Mouse (Mus musculus) forebrain, embryonic 16.5 days (tissue): ENCODE measurements around the gene Zfp560. TPM values are rescaled to one million over a fixed set of nuclear protein-coding genes. Genes with fewer than 3 reads are reported as not detected.
"Not testable (repeated sequence)": the region's sequence is repeated elsewhere in the genome, so short reads cannot be mapped to it uniquely, and the experiment has no call there.

Source experiments
- ATAC-seq: fragments of 200-750 bp; cut with Nextera tagmentation; 2 replicates; pipeline ENCODE4 v1.8.0; 2017; ENCODE audit warnings: mild to moderate bottlenecking, moderate library complexity
- H3K27ac ChIP-seq: fragments of 300-500 bp; sonication (generic); 2 replicates; pipeline ENCODE4 v1.5.1; 2014; ENCODE audit warnings: low read length, control low read depth
- H3K27me3 ChIP-seq: fragments of 300-500 bp; sonication (generic); replicated peaks from 2 replicates; pipeline ENCODE4 v1.6.1; 2014; ENCODE audit warnings: low read length; ENCODE audit not compliant: control insufficient read depth, insufficient read depth
- H3K36me3 ChIP-seq: fragments of 300-500 bp; sonication (generic); 2 replicates; pipeline ENCODE4 v1.6.1; 2014; ENCODE audit not compliant: control insufficient read depth, insufficient read depth
- H3K4me1 ChIP-seq: fragments of 300-500 bp; sonication (generic); replicated peaks from 2 replicates; pipeline ENCODE4 v1.6.1; 2014; ENCODE audit warnings: low read length; ENCODE audit not compliant: control insufficient read depth, insufficient read depth
- H3K4me2 ChIP-seq: fragments of 300-500 bp; sonication (generic); 2 replicates; pipeline ENCODE4 v1.6.1; 2014; ENCODE audit warnings: mild to moderate bottlenecking, low read length, control low read depth
- H3K4me3 ChIP-seq: fragments of 300-500 bp; sonication (generic); replicated peaks from 2 replicates; pipeline ENCODE4 v1.5.1; 2014; ENCODE audit warnings: mild to moderate bottlenecking, low read length, control low read depth
- H3K9ac ChIP-seq: fragments of 300-500 bp; sonication (generic); replicated peaks from 2 replicates; pipeline ENCODE4 v1.6.1; 2014; ENCODE audit warnings: low read depth, low read length, control low read depth
- H3K9me3 ChIP-seq: fragments of 300-500 bp; sonication (generic); 2 replicates; pipeline ENCODE4 v1.6.1; 2016; ENCODE audit warnings: low read length; ENCODE audit not compliant: control insufficient read depth
- WGBS: fragments of 180-500 bp; shearing (Covaris S2); extraction: QIAGEN DNeasy Blood & Tissue Kit; methylation state at CpG from one replicate; pipeline ENCODE4 v1.1.7; 2014; 5-methylcytosine and 5-hydroxymethylcytosine counted together
- polyA plus RNA-seq: library from polyadenylated mRNA; unstranded; fragments of >200 nt; fragmentation: Nextera tagmentation; extraction: Ambion mirVana; gene quantifications from 2 replicates; pipeline ENCODE4 v1.2.1, GENCODE M21; 2015

The Zfp560 gene
- polyA plus RNA-seq, 1 experiment from 2014 or later = 47.2 TPM

DNA sequence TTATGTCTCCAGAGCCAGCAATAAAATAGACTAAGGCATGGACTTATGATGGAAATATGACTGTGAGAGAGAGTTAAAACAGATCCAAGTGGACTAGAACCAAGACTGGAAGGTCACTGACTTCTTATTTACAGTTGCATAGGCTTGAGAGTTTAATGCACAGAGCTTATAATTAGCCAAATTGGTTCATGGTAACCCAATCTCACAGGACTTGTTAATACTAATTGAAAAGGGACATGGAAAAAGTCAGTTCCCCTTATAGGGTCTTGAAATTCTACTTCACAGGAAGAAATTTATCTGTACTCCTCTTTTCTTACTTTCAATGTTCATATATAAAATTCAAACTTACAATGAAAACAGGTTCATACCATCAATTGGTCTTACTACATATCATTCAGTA, 49.0 kb downstream of the Zfp560 start, which contains the start of gene Olfr18:
TSS of gene Olfr18 (minus strand) at position 101 of the 400 bp plus-strand sequence.
- no peak within 1 kb of the TSS for H3K27ac ChIP-seq
- H3K36me3 ChIP-seq = no peaks in the 10 kb centered on the region
- H3K9me3 ChIP-seq = no peaks in the 10 kb centered on the region
- H3K9ac ChIP-seq = no peak within 1 kb of the TSS
- H3K4me1 ChIP-seq = no peaks in the 10 kb centered on the region
- no peak within 1 kb of the TSS for H3K4me3 ChIP-seq
- ATAC-seq = no peak
- no peaks in the 10 kb centered on the region for H3K27me3 ChIP-seq
- H3K4me2 ChIP-seq = no peak within 1 kb of the TSS

DNA sequence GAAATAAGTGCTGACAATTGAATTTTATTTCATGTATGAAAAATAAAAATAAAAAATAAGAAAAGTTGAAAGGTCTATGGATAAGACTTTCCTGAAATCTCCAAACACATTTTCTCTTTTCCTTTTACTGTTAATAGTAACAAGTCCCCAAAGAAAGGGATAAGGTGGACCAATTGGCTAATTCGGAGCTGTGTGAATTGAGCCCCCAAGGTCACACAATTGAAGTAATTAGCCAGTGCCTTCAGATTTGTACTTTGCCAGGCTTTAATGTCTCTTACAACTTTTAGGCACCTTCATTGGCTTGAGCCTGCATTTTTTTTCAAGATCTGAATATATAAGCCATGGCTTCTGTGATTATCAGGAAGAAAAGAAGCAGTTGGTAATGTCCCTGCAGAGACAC, 86.7 kb downstream of the Zfp560 start, which contains the start of gene Olfr873:
TSS of gene Olfr873 (plus strand) at position 301 of the 400 bp plus-strand sequence.
- ATAC-seq = no peak
- Histone ChIP-seq H3K36me3 (no peaks in the 10 kb centered on the region), H3K4me2 (no peak within 1 kb of the TSS), H3K27ac (no peak within 1 kb of the TSS), H3K9me3 (no peaks in the 10 kb centered on the region), H3K9ac (no peak within 1 kb of the TSS), H3K27me3 (no peaks in the 10 kb centered on the region), H3K4me1 (no peaks in the 10 kb centered on the region), H3K4me3 (no peak within 1 kb of the TSS)
- WGBS = 82% methylated on average over 1 of the region's 1 CpGs

DNA sequence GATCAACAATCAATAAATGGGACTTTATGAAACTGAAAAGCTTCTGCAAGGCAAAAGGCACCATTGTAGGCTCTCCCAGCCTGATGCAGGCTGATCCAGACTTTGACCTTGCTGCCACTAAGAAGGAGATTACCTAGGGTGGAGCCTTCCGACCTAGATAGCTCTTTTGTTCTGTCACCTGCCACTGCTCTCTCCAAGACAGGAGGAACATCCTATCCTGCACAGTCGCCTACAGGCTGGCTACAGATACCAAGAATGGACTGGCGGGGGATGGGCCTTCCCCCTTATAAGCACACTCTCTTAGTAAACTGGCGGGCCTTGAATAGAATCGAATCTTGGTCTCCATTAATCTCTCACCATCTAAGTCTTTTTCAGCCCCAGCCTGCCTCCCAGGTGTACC, 89.4 kb downstream of the Zfp560 start:
- H3K9me3 ChIP-seq, H3K4me3 ChIP-seq, H3K36me3 ChIP-seq, H3K27ac ChIP-seq, H3K27me3 ChIP-seq, H3K4me1 ChIP-seq, H3K9ac ChIP-seq, H3K4me2 ChIP-seq, ATAC-seq: not testable (repeated sequence)
- 74% methylated on average over 5 of the region's 5 CpGs for WGBS

Other genes with a start within 250 kb of the Zfp560 start
- not detected in 2 replicates for gene Olfr870, start 211.1 kb downstream of the Zfp560 start, polyA plus RNA-seq
- not detected in 2 replicates for gene Olfr871, start 173.0 kb downstream of the Zfp560 start, polyA plus RNA-seq
- not detected in 2 replicates for gene Olfr872, start 148.1 kb downstream of the Zfp560 start, polyA plus RNA-seq
- not detected in 2 replicates for gene Olfr39, start 102.8 kb downstream of the Zfp560 start, polyA plus RNA-seq
- not detected in 2 replicates for gene Olfr873, start 86.6 kb downstream of the Zfp560 start, polyA plus RNA-seq
- gene Olfr18, start 49.1 kb downstream of the Zfp560 start, polyA plus RNA-seq = not detected in 2 replicates
- 21.8 and 26.9 TPM in 2 replicates for gene Zfp26, start 75.0 kb upstream of the Zfp560 start, polyA plus RNA-seq
- gene Zfp426, start 107.6 kb upstream of the Zfp560 start, polyA plus RNA-seq = 35.7 and 36.7 TPM in 2 replicates
- gene Zfp266, start 136.2 kb upstream of the Zfp560 start, polyA plus RNA-seq = 173 and 186 TPM in 2 replicates
- 48.6 and 53.7 TPM in 2 replicates for gene Zfp846, start 196.1 kb upstream of the Zfp560 start, polyA plus RNA-seq